Mouse (Mus musculus): ENCODE measurements around the gene Rpl22l1.

GRCm38 (mm10) chr3:28805301-28806097 is at the start of gene Rpl22l1:
- peak; percentile 96 for TF ChIP-seq POLR2AphosphoS2 (IDR thresholded peaks at IDR 0.05; ENCODE audit: insufficient read length, low read depth)
- peak; percentile 97 for TF ChIP-seq POLR2A (IDR thresholded peaks at IDR 0.05; ENCODE audit: insufficient read length, low read depth)
- TF ChIP-seq MAX (IDR thresholded peaks at IDR 0.05; ENCODE audit: low read depth) = no peak
- TF ChIP-seq E2F4 (IDR thresholded peaks at IDR 0.05; ENCODE audit: insufficient read depth) = no peak
- TF ChIP-seq MYOG (IDR thresholded peaks at IDR 0.05; ENCODE audit: control insufficient read depth in 1 of 3, insufficient read depth in 1 of 3, insufficient read length in 2 of 3, low read depth in 2 of 3) = peak in 1 of 3 experiments; percentile 6
- TF ChIP-seq USF1 (IDR thresholded peaks at IDR 0.05; ENCODE audit: low read depth) = no peak

Data from myocyte (in vitro differentiated cells).